Mouse (Mus musculus) G1E (cell line): ENCODE results near the gene Krtcap2.

Source experiments
- CTCF ChIP-seq: IDR thresholded peaks from 2 replicates; pipeline ENCODE4 v1.5.1; 2012; ENCODE audit warnings: low read depth, low read length, inconsistent platforms, mixed read lengths
- GATA1 ChIP-seq: IDR thresholded peaks from 2 replicates; pipeline ENCODE4 v1.6.1; 2012; ENCODE audit warnings: borderline replicate concordance, low read length, inconsistent platforms, mixed read lengths
- GATA2 ChIP-seq: IDR thresholded peaks from 2 replicates; pipeline ENCODE4 v1.6.1; 2012; ENCODE audit warnings: low read depth, low read length, inconsistent platforms, borderline replicate concordance
- POLR2AphosphoS5 ChIP-seq: IDR thresholded peaks from 2 replicates; pipeline ENCODE4 v1.6.1; 2012; ENCODE audit warnings: low read depth, low read length, inconsistent platforms; ENCODE audit not compliant: insufficient replicate concordance
- TAL1 ChIP-seq: conservative IDR thresholded peaks from 2 replicates; pipeline ENCODE4 v1.6.1; 2012; ENCODE audit warnings: low read depth, low read length, inconsistent platforms, mixed read lengths

DNA sequence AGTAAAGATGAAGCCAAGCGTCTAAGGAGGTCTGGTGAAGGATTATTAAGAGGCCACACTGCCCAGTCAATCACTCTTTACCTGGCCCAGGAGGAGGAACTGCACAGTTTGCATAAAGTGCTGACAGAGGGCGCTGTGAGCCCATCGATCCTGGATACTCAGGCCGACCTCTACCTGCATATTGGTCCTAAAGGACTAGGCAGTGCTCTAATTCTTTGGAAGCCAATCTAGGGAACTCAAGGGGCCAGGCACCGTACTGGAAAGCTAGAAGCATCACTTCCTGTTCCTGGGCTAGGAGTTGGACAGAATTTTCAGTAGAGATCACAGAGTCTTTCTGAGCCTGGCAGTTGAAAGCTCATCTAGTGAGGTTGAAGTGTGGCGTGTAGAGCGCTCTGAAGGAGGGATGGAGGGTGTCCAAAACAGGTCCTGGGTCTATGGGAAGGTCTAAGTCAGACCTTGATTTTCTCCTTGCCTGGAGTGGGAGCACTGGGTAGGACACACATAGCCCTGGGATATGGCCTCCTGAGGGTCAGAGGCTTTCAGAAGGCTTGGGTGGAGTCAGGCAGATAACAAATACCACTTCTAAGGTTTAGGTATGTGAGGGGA, 4.8 kb downstream of the Krtcap2 start:
- 0 out of 2 replicates have a peak, but pooled peaks have one; percentile 32 for TF ChIP-seq CTCF
- TF ChIP-seq TAL1, result no peak
- TF ChIP-seq POLR2AphosphoS5, result peak; percentile 41; the same call in 1 of the 2 replicates
- no peak for TF ChIP-seq GATA1
- no peak for TF ChIP-seq GATA2
